Comparison of ENCODE assay signal across 12 mouse cellular contexts in the genomic region with DNA sequence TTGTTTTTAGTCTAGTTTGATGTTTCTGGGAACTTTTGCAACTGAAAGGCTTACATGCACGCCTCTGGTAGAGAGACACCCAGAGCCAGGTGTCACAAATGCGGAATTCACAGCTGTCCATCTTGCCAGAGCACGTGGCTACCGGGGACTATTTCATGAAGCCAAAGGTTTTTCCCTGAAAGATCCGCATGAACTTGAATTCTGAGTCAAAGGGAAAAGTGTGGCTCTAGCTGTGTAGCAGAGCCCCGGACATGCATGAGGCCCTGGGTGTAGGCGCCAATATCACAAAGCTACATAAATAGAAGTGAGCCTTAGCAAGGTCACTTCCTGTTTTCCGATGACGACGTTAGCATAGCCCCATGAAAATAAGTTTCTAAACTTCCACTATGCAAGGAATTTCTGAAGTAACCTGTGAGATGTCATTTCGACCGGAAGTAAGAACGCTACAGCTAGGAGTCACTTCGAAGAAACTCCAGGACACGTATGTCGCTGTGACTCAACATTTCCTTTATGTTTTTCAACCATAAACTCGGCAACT. TPM values are rescaled to one million over a fixed set of nuclear protein-coding genes. Genes with fewer than 3 reads are reported as not detected.
DNase-seq lines count a peak whose midpoint lies in the region; ATAC-seq lines count a peak whose summit lies in the region.
"Had no signal": no experiment of that assay in that cellular context is flagged by ENCODE, and none has a peak within 500 bp of the region (broad histone marks: within the 10 kb centered on the region; RNA-seq: fewer than 3 reads in every experiment).

No protein-coding gene starts in this region.

- H3K4me2 ChIP-seq in stomach, embryonic 16.5 days (ENCODE audit: low read depth, low read length), result no peak overlapping the region
- H3K4me2 ChIP-seq: embryonic facial prominence, embryonic 15.5 days; heart, embryonic 12.5 days had no signal

- H3K27me3 ChIP-seq in stomach, embryonic 16.5 days (ENCODE audit: control insufficient read depth, insufficient read depth, low read length), result peaks cover 4% of the 10 kb centered on the region; the same call in 1 of the 2 replicates

- H3K9ac ChIP-seq in stomach, embryonic 16.5 days (ENCODE audit: low read length), result no peak overlapping the region
- H3K9ac ChIP-seq: embryonic facial prominence, embryonic 15.5 days; heart, embryonic 12.5 days had no signal

- H3K27ac ChIP-seq in stomach, embryonic 16.5 days (ENCODE audit: low read length), result 0 out of 2 replicates have a peak overlapping the region, but pooled peaks have one; percentile 5
- H3K27ac ChIP-seq: embryonic facial prominence, embryonic 15.5 days had no signal

- H3K4me3 ChIP-seq in stomach, embryonic 16.5 days (replicated peaks; ENCODE audit: low read length), result no peak overlapping the region
- H3K4me3 ChIP-seq: embryonic facial prominence, embryonic 15.5 days; heart, embryonic 12.5 days had no signal

- peak; percentile 68 for ATAC-seq in erythroblast, adult 5-6 weeks (replicated peaks; ENCODE audit: low FRiP score, poor library complexity, severe bottlenecking)
- no peak for ATAC-seq in stomach, embryonic 16.5 days (ENCODE audit: insufficient read depth, low FRiP score)
- no peak for ATAC-seq in frontal cortex, adult (ENCODE audit: low TSS enrichment)
- ATAC-seq: midbrain, embryonic 16.5 days had no signal

- H3K9me3 ChIP-seq in stomach, embryonic 16.5 days (replicated peaks; ENCODE audit: control insufficient read depth, low read length), result no peaks in the 10 kb centered on the region
- H3K9me3 ChIP-seq: embryonic facial prominence, embryonic 15.5 days; heart, embryonic 12.5 days had no signal

- no peaks in the 10 kb centered on the region for H3K36me3 ChIP-seq in stomach, embryonic 16.5 days (ENCODE audit: control insufficient read depth, insufficient read depth, low read length)
- H3K36me3 ChIP-seq: embryonic facial prominence, embryonic 15.5 days; heart, embryonic 12.5 days had no signal

- peaks cover 4% of the 10 kb centered on the region; the same call in 1 of the 2 replicates for H3K4me1 ChIP-seq in stomach, embryonic 16.5 days (ENCODE audit: control insufficient read depth, insufficient read depth, low read length)

- peak; percentile 94 for DNase-seq in heart, adult 11 months
- DNase-seq in heart, adult 8-10 months (ENCODE audit: low spot score), result no peak
- DNase-seq in lung, postnatal 14 days, result peak; percentile 22
- no peak for DNase-seq in cerebellum, postnatal 10 days
- no peak for DNase-seq in adrenal gland, adult 8-10 months

- WGBS in stomach, embryonic 16.5 days, result 77% methylated on average over 17 of the region's 17 CpGs

RNA-seq across cellular contexts. Expression of a gene that starts 19.5 kb away (rescaled TPM):
- 10 to 100 TPM; 42.9 to 55.6 (median 50.1) TPM for total RNA-seq in heart, adult 8-10 months (2022)
- total RNA-seq in erythroblast, adult 5-6 weeks (2015; ENCODE audit: low replicate concordance), result 30.0 and 37.0 TPM in 2 replicates
- total RNA-seq in erythroblast, adult 5-6 weeks (2017; ENCODE audit: low replicate concordance), result 30.0 and 34.9 TPM in 2 replicates
- polyA plus RNA-seq in stomach, embryonic 16.5 days (2015; fragmentation: Nextera tagmentation; extraction: Ambion mirVana), result 80.6 and 83.2 TPM in 2 replicates
- 10 to 100 TPM; 45.2 to 60.6 (median 55.4) TPM for total RNA-seq in adrenal gland, adult 8-10 months (2022)

RNA-seq across cellular contexts. Expression of a gene that starts 21.2 kb away (rescaled TPM):
- total RNA-seq in heart, adult 8-10 months (2022), result 10 to 100 TPM; 36.1 to 45.8 (median 37.8) TPM
- total RNA-seq in erythroblast, adult 5-6 weeks (2015; ENCODE audit: low replicate concordance), result 708 and 861 TPM in 2 replicates
- total RNA-seq in erythroblast, adult 5-6 weeks (2017; ENCODE audit: low replicate concordance), result 235 and 417 TPM in 2 replicates
- 15.8 and 26.4 TPM in 2 replicates for polyA plus RNA-seq in stomach, embryonic 16.5 days (2015; fragmentation: Nextera tagmentation; extraction: Ambion mirVana)
- 10 to 100 TPM; 49.9 to 64.0 (median 50.9) TPM for total RNA-seq in adrenal gland, adult 8-10 months (2022)
- polyA plus RNA-seq: C2C12 had no signal

RNA-seq across cellular contexts. Expression of a gene that starts 56.5 kb away (rescaled TPM):
- total RNA-seq in heart, adult 8-10 months (2022), result 10 to 100 TPM; 35.9 to 46.2 (median 40.4) TPM
- total RNA-seq in erythroblast, adult 5-6 weeks (2015; ENCODE audit: low replicate concordance), result 9.4 and 9.8 TPM in 2 replicates
- total RNA-seq in erythroblast, adult 5-6 weeks (2017; ENCODE audit: low replicate concordance), result 7.8 and 15.6 TPM in 2 replicates
- 23.9 and 26.1 TPM in 2 replicates for polyA plus RNA-seq in stomach, embryonic 16.5 days (2015; fragmentation: Nextera tagmentation; extraction: Ambion mirVana)
- total RNA-seq in adrenal gland, adult 8-10 months (2022), result 10 to 100 TPM; 30.6 to 36.8 (median 34.8) TPM

RNA-seq across cellular contexts. Expression of a gene that starts 56.8 kb away (rescaled TPM):
- total RNA-seq in heart, adult 8-10 months (2022), result under 1 TPM; 0.14 to 0.37 (median 0.22) TPM
- total RNA-seq in erythroblast, adult 5-6 weeks (2015; ENCODE audit: low replicate concordance), result not detected in 2 replicates
- total RNA-seq in erythroblast, adult 5-6 weeks (2017; ENCODE audit: low replicate concordance), result not detected in 2 replicates
- polyA plus RNA-seq in stomach, embryonic 16.5 days (2015; fragmentation: Nextera tagmentation; extraction: Ambion mirVana), result 0.27 TPM in 1 of 2 replicates, not detected in the other
- total RNA-seq in adrenal gland, adult 8-10 months (2022), result under 1 TPM; 0.31 to 0.56 (median 0.36) TPM

Comparison
In these comparisons a context has a peak if more than half of its experiments do, and no peak if none do; other contexts are left out.
1. DNase-seq: peak in heart, adult 11 months (single experiment) and lung, postnatal 14 days (single experiment); none in heart, adult 8-10 months (single experiment), cerebellum, postnatal 10 days (0 of 2) and adrenal gland, adult 8-10 months (single experiment).